Mouse (Mus musculus): ENCODE results near the gene Crb3.

- TF ChIP-seq CTCF (IDR thresholded peaks at IDR 0.05; ENCODE audit: low read depth, low read length) = no peak
- TF ChIP-seq POLR2A (IDR thresholded peaks at IDR 0.05; ENCODE audit: extremely low read depth, insufficient read depth, low read length) = 0 out of 2 replicates have a peak, but pooled peaks have one; percentile 28
Measured at GRCm38 (mm10) chr17:57059486-57059977, 627 bp downstream of the Crb3 start, which contains the start of gene Slc25a23.

All from liver, adult 2 months (tissue).